Mouse (Mus musculus): ENCODE data around the gene Zc3hc1.
A peak's percentile ranks its signal among the peaks of the same experiment; 100 is the strongest.

Zc3hc1 gene

GRCm38 (mm10) chr6:30374731-30375510, 15.9 kb downstream of the Zc3hc1 start:
- DNase-seq (ENCODE audit: low read depth, low spot score), result peak; percentile 15

- no peak for DNase-seq (ENCODE audit: low read depth, low spot score)
These were observed 18.0 kb downstream of the Zc3hc1 start for GRCm38 (mm10) chr6:30372627-30373369.

GRCm38 (mm10) chr6:30369291-30369690, 21.5 kb downstream of the Zc3hc1 start:
- DNase-seq (ENCODE audit: low read depth, low spot score), result no peak

GRCm38 (mm10) chr6:30363808-30364207, 27.0 kb downstream of the Zc3hc1 start:
- no peak for DNase-seq (ENCODE audit: low read depth, low spot score)

DNA sequence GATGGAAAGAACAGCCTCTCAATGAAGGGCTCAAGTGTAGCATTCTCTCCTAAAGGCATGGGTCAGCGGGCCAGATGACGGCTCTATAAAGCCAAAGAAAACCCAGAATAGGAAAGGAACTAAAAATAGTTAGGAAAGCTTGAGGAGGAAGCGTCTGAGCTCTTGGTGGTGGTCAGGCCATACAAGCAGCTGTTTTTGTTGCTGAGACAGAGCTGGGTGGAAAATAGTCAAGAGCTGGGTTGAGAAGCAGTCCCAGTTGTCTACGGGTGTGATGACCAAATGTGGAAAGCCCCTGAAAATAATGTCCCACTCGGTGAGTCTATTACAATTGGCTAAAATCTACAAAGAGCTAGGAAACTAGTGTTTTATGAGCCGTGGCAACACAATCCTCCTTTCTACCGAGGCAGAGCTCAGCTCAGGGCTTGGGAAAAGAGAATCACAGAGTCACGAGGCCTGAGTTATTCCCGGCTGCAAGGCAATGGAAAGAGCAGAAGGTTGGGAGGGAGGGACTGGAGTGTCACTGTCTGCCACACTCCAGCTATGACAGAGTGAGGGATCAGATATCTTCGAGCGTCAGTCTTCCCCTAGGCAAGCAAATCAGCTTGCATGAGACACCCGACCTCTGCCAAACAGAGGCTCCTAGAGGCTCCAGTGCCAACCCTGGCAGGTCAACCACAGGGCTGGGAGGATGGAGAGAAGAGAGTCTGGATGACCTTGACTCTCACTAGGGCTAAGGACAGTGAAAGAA, 30.9 kb downstream of the Zc3hc1 start:
- DNase-seq (ENCODE audit: low read depth, low spot score), result no peak

DNA sequence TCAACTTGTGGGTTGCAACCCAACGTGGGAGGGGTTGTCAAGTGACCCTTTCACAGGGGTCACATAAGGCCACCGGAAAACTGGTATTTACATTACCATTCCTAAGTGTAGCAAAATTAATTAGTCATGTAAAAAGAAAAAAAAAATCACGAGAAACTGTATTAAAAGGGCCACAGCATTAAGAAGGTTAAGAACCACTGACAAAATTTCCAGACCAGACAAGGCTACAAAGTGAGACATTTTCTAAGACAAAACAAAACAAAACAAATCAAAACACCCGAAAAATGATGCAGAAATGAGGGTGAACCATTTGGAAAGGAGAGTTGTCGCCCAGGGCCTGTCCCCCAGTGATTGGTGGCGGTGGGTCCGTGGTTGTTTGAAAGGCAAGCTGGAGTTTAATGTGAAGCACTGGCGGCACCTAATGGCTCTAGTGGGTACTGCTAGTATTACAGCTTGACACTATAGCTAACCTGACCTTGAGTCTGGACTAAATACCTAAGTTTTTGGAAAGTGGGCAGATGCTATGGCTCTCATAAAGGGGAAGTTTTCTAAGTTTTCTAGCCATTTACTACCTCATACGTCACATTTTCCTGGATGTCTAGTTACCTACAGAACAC, 33.2 kb downstream of the Zc3hc1 start:
- DNase-seq (ENCODE audit: low read depth, low spot score), result peak; percentile 85

DNA sequence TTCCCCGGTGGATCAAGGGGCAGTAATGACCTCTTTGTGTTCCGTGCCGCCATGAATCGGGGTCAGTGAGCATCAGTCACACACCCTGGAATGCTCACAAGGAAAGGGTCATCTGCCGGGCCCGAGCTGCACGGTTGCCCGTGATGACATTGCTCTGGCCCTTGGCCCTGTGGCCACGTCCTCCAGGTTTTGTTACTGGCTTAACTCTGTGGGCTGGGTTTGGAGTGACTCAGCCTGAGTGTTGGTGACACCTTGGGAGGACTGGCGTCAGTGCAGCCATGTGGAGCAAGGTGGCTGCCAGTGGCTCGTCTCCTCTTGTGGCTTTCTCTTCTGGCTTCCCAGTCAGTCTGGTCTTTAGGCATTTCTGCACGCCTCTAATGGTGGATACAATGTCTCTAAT, 34.1 kb downstream of the Zc3hc1 start:
- no peak for DNase-seq (ENCODE audit: low read depth, low spot score)

DNA sequence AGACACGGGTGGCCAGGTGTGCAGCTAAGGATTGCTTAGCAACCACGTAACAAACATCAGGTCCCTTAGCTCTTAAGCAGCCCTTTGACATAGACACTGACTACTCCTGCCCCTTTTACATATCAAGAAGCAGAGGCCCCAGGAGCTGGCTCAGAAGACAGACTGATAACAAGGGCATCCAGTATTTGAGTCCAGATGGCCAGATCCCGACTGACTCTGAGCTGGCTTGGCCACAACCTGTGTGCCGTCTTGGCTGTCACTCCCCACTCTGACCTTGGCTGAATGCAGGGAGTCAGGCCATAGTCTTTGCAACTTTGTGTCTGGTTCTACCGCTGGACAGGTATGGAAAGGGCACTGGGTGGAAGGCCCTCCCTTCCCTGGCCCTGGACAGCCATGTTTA, 34.7 kb downstream of the Zc3hc1 start:
- no peak for DNase-seq (ENCODE audit: low read depth, low spot score)

DNA sequence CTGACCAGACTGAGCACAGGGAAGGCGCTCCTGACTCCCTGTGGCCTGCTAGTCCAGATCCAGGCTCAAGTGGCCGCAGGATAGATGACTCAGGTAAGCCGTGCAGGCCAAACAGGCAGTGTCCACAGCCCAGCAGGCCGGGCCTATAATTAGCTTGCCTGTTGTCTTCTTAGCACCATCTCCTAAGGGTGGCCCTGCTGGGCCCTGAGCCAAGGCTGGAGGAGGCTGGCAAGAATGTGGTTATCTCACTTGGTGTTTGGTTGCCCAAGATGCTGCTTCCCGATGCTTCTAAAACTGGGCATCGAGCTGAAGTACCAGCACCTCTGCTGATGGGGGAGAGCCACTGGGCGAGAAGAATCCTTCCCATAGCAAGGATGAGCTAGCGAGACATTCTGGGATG, 35.1 kb downstream of the Zc3hc1 start:
- no peak for DNase-seq (ENCODE audit: low read depth, low spot score)

DNA sequence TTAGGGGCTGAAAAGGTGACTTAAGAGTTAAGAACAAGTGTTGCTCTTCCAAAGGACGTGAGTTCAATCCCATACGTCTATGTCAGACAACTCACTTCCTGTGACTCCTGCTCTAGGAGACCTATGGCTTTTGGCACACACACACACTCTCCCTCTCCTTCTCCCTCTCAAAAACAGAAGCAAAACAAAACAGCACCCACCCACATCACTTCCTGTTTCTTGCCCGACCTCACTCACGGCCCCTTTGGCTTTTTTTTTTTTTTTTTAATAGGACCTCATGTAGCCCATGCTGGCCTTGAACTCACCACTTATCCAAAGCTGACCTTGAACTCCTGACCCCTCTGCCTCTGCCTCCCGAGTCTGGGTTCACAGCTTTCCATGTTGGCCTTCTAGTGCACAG, 36.1 kb downstream of the Zc3hc1 start:
- DNase-seq (ENCODE audit: low read depth, low spot score), result no peak

DNA sequence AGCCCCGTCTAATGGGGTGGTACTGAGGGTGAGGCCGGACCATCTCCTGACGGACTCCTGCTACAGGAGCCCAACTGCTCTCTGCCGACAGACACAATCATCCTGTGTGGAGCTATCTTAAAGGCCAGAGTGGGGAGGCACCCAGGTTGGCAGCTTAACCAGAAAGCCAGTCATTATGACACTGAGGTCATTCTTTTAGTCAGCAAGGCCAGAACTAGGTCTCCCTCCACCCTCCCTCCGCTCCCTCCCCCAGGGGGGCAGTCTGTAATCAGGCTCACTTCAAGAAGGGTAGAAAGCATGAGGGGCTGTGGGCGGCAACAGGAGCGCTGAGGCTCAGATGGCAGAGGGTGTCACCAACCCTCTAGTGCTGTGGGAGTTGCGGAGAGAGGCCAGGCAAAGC, 37.2 kb downstream of the Zc3hc1 start:
- no peak for DNase-seq (ENCODE audit: low read depth, low spot score)

DNA sequence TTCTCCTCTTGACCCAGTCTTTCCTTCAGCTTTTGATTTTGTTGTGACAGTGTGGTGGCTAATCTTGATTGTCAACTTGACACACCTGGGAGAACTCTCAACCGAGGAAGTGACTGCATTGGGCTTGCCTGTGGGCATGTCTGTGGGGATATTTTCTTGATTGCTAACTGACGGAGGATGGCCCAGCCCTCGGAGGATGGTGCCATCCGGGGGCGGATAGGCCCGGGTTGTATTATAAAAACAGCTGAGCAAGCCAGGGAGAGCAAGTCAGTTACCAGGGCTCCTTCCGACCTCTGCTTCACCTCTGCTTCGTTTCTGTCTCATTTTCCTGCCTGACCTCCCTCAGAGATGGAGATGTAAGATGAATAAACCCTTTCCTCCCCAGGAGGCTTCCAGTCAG, 38.1 kb downstream of the Zc3hc1 start:
- no peak for DNase-seq (ENCODE audit: low read depth, low spot score)

DNA sequence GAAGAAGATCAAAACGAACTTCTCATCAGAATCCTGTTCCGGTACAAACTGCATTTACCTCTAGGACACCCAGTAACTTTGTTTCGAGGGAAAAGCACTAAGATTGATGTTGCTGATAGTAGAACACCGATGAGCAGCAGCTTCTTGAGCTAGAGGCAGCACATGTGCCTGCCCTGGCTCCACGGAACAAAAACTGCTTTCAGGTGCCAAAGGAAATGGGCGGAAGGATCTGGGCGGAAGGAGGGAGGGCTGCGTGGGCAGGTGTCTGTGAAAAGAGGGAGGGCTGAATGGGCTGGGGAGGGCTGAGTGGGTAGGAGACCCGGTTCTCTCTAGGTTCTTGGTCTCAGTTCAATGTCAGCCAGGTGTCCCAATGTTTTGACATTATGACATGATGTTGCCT, 39.5 kb downstream of the Zc3hc1 start:
- DNase-seq (ENCODE audit: low read depth, low spot score), result no peak

GRCm38 (mm10) chr6:30347288-30347801, 43.5 kb downstream of the Zc3hc1 start:
- DNase-seq (ENCODE audit: low read depth, low spot score), result no peak

GRCm38 (mm10) chr6:30346737-30347136, 44.1 kb downstream of the Zc3hc1 start:
- no peak for DNase-seq (ENCODE audit: low read depth, low spot score)

- no peak for DNase-seq (ENCODE audit: low read depth, low spot score)
These were observed 46.8 kb downstream of the Zc3hc1 start for GRCm38 (mm10) chr6:30344032-30344431.

- no peak for DNase-seq (ENCODE audit: low read depth, low spot score)
These were observed 50.5 kb downstream of the Zc3hc1 start for GRCm38 (mm10) chr6:30340231-30340873.

DNA sequence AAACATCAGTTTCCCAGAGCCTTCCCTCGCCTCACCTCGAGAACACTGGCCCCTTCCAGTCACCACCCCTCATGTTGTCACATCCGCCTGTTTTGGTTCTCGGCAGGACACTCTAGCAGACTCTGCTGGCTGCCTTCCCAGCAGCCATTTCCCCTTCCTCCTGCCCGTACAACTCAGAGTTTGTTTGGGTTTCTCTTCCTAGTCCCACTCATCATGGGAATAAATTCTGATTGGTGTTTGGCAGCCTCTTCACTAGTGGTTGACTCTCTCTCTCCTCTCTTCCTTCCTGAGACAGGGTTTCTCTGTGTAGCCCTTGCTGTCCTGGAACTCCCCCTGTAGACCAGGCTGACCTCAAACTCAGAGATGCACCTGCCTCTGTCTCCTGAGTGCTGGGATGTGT, 53.9 kb downstream of the Zc3hc1 start:
- DNase-seq (ENCODE audit: low read depth, low spot score), result no peak

GRCm38 (mm10) chr6:30332262-30332661, 58.6 kb downstream of the Zc3hc1 start:
- no peak for DNase-seq (ENCODE audit: low read depth, low spot score)

DNA sequence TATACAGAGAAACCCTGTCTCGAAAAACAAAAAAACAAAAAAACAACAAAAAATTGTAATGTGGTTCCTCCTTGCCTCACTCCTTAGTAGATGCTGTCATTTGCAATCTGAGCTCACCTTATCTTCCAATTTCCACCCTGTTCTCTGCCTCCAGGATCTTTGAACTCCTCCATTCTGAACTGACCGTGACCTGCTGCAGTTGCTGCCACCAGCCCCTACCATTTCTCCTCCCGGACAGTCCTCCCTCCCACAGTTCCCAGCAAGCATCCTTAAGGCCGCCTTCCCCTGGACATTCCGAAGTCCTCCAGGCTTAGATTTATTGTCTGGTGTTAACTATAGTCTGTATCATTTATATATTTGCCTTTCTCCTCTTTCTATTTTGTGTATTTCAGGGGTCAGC, 60.1 kb downstream of the Zc3hc1 start:
- no peak for DNase-seq (ENCODE audit: low read depth, low spot score)

DNA sequence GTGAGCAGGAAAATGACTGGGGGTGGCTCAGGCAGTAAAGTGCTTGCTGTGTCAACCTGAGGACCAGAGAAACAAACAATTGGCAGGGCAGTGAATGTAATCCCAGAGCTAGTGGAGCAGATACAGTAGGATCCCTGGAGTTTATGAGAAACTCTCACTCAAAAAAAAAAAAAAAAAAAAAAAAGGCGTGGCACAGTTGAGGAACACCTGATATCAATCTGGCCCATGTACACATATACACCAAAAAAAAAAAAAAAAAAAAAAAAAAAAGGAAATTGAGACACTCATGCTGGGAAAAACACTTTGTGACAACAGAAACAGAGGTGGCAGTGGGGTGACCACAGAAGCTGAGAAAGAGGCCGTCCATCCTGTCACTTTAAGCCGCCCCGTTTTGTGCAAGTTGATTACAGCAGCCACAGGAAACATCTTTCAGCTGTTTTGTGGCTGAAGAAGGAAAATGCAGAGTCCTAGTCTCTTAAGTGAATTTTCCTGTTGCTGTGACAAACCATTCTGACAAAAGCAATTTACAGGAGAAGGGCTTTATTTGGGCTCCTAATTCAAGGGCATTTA, 64.8 kb downstream of the Zc3hc1 start:
- no peak for DNase-seq (ENCODE audit: low read depth, low spot score)

All from mesoderm, embryonic 11.5 days (tissue).